Mouse (Mus musculus) cerebellum, adult 9-11 months (tissue): ENCODE measurements around the gene Zbtb16.
A peak's percentile ranks its signal among the peaks of the same experiment; 100 is the strongest.

Experiments
- DNase-seq: peaks from one replicate; pipeline ENCODE4 v3.0.0; 2022

Zbtb16 gene

GRCm38 (mm10) chr9:48697470-48697815, 138.6 kb downstream of the Zbtb16 start:
- DNase-seq = no peak

- no peak for DNase-seq
Observed at GRCm38 (mm10) chr9:48696731-48697469, 139.1 kb downstream of the Zbtb16 start.

GRCm38 (mm10) chr9:48696330-48696729, 139.7 kb downstream of the Zbtb16 start:
- DNase-seq = no peak

- DNase-seq = no peak
Observed at GRCm38 (mm10) chr9:48695796-48696195, 140.2 kb downstream of the Zbtb16 start.

GRCm38 (mm10) chr9:48694616-48695061, 141.4 kb downstream of the Zbtb16 start:
- no peak for DNase-seq

GRCm38 (mm10) chr9:48693696-48694095, 142.3 kb downstream of the Zbtb16 start:
- no peak for DNase-seq

- no peak for DNase-seq
Observed at GRCm38 (mm10) chr9:48689718-48689980, 146.4 kb downstream of the Zbtb16 start.

GRCm38 (mm10) chr9:48688859-48689717, 146.9 kb downstream of the Zbtb16 start:
- no peak for DNase-seq

- no peak for DNase-seq
Observed at GRCm38 (mm10) chr9:48687891-48688290, 148.1 kb downstream of the Zbtb16 start.

GRCm38 (mm10) chr9:48685721-48686120, 150.3 kb downstream of the Zbtb16 start:
- no peak for DNase-seq

- DNase-seq = no peak
Observed at GRCm38 (mm10) chr9:48684144-48684543, 151.9 kb downstream of the Zbtb16 start.

GRCm38 (mm10) chr9:48681193-48681592, 154.8 kb downstream of the Zbtb16 start:
- no peak for DNase-seq

GRCm38 (mm10) chr9:48678426-48679358, 157.3 kb downstream of the Zbtb16 start:
- peak; percentile 74 for DNase-seq

- peak; percentile 25 for DNase-seq
Observed at GRCm38 (mm10) chr9:48675151-48675790, 160.8 kb downstream of the Zbtb16 start.

- no peak for DNase-seq
Observed at GRCm38 (mm10) chr9:48674359-48675015, 161.5 kb downstream of the Zbtb16 start.

- no peak for DNase-seq
Observed at GRCm38 (mm10) chr9:48673804-48674203, 162.2 kb downstream of the Zbtb16 start.

GRCm38 (mm10) chr9:48673213-48673612, 162.8 kb downstream of the Zbtb16 start:
- no peak for DNase-seq

GRCm38 (mm10) chr9:48671841-48672240, 164.2 kb downstream of the Zbtb16 start:
- no peak for DNase-seq

GRCm38 (mm10) chr9:48670156-48670555, 165.9 kb downstream of the Zbtb16 start:
- no peak for DNase-seq

- DNase-seq = no peak
Observed at GRCm38 (mm10) chr9:48669672-48670071, 166.3 kb downstream of the Zbtb16 start.

GRCm38 (mm10) chr9:48666702-48667101, 169.3 kb downstream of the Zbtb16 start:
- DNase-seq = no peak

GRCm38 (mm10) chr9:48663052-48663433, 173.0 kb downstream of the Zbtb16 start:
- no peak for DNase-seq
